In the genomic region with DNA sequence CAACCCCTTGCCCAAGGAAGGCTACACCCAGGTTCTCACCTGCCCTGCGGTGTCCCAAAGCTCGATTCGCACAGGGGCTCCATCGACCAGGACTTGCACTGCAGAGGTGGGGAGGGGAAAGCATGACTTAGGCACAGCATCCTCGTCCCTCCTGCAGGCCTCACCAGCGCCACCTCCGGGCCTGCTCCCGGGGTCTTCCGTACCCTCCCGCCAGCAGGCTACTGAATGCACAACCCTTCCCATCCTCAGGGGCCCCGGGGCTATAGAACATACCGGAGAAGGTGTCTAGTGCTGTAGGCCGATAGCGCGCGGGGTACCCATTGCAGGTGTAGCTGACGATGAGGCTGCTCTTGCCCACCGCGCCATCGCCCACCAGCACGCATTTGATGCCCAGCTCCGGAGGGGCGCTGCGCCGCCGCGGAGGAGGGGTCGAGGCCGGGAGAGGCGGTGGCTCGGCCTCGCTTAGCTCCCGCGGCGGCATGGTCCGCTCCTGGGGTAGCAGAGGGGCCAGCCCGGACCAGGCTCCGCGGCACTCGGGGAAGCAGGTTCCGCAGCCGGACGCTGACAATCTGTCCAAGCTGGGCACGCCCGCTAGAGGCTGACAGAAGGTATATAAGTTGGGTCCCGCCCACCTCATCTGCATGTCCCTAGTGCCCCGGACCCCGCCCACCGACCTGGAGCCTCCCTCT, we compare ENCODE assay signal across 9 mouse cellular contexts. TPM values are rescaled to one million over a fixed set of nuclear protein-coding genes. Genes with fewer than 3 reads are reported as not detected.
DNase-seq lines count a peak whose midpoint lies in the region; ATAC-seq and TF ChIP-seq lines count a peak whose summit lies in the region.
"Had no signal": no experiment of that assay in that cellular context is flagged by ENCODE, and none has a peak within 500 bp of the region (broad histone marks: within the 10 kb centered on the region; RNA-seq: fewer than 3 reads in every experiment).

Gene Rhov, minus strand, starts transcription at position 630 of the 689 bp plus-strand sequence.

- H3K4me2 ChIP-seq in embryonic facial prominence, embryonic 14.5 days (ENCODE audit: low read depth, low read length), result peak within 1 kb of the TSS; percentile 98
- H3K4me2 ChIP-seq in hindbrain, embryonic 11.5 days (replicated peaks; ENCODE audit: low read depth, low read length), result peak within 1 kb of the TSS; percentile 92

- no peak within 1 kb of the TSS for H3K27ac ChIP-seq in ES-Bruce4 (ENCODE audit: insufficient read depth, low read length)
- H3K27ac ChIP-seq in bone marrow macrophage, adult 2 months (ENCODE audit: insufficient read depth, low read depth, low read length), result no peak within 1 kb of the TSS
- no peak within 1 kb of the TSS for H3K27ac ChIP-seq in embryonic facial prominence, embryonic 14.5 days (replicated peaks; ENCODE audit: low read depth, low read length)
- no peak within 1 kb of the TSS for H3K27ac ChIP-seq in hindbrain, embryonic 11.5 days (ENCODE audit: low read depth, low read length)

- H3K9me3 ChIP-seq in ES-Bruce4 (replicated peaks; ENCODE audit: control insufficient read depth, insufficient read depth, low read length, poor library complexity, severe bottlenecking), result no peaks in the 10 kb centered on the region
- no peaks in the 10 kb centered on the region for H3K9me3 ChIP-seq in embryonic facial prominence, embryonic 14.5 days (ENCODE audit: control insufficient read depth, low read length)
- no peaks in the 10 kb centered on the region for H3K9me3 ChIP-seq in hindbrain, embryonic 11.5 days (ENCODE audit: control insufficient read depth, low read length)

- no peak for TF ChIP-seq POLR2A in ES-Bruce4 (IDR thresholded peaks at IDR 0.05; ENCODE audit: insufficient read depth, low read length)
- no peak for TF ChIP-seq POLR2A in bone marrow macrophage, adult 2 months (IDR thresholded peaks at IDR 0.05; ENCODE audit: borderline replicate concordance, low read depth, low read length)

- no peaks in the 10 kb centered on the region for H3K36me3 ChIP-seq in ES-Bruce4 (ENCODE audit: control insufficient read depth, insufficient read depth, low read length, poor library complexity, severe bottlenecking)
- H3K36me3 ChIP-seq in embryonic facial prominence, embryonic 14.5 days (ENCODE audit: control insufficient read depth, insufficient read depth, low read length), result no peaks in the 10 kb centered on the region
- no peaks in the 10 kb centered on the region for H3K36me3 ChIP-seq in hindbrain, embryonic 11.5 days (ENCODE audit: control insufficient read depth, insufficient read depth, low read length)

- no peaks in the 10 kb centered on the region for H3K27me3 ChIP-seq in ES-Bruce4 (ENCODE audit: control insufficient read depth, insufficient read depth, low read length, poor library complexity, severe bottlenecking)
- peaks cover 11% of the 10 kb centered on the region for H3K27me3 ChIP-seq in embryonic facial prominence, embryonic 14.5 days (replicated peaks; ENCODE audit: control insufficient read depth, insufficient read depth, low read length)
- H3K27me3 ChIP-seq in hindbrain, embryonic 11.5 days (ENCODE audit: control insufficient read depth, insufficient read depth, low read length), result peaks cover 7% of the 10 kb centered on the region; the same call in 1 of the 2 replicates

- WGBS in embryonic facial prominence, embryonic 14.5 days, result 1% methylated on average over 37 of the region's 49 CpGs
- under 1% methylated on average over 49 of the region's 49 CpGs for WGBS in hindbrain, embryonic 11.5 days

- DNase-seq in embryonic facial prominence, embryonic 14.5 days (ENCODE audit: low spot score), result peak; percentile 88
- DNase-seq in hindbrain, embryonic 11.5 days (ENCODE audit: low spot score), result peak; percentile 80
- DNase-seq in layer of hippocampus, postnatal 25 days (ENCODE audit: extremely low spot score in 1 of 2, low spot score in 1 of 2), result peak; percentile 39 to 46
- DNase-seq in lung, postnatal 10 days, result peak; percentile 76
- DNase-seq in retina, embryonic 14.5 days (ENCODE audit: low spot score), result peak; percentile 79
- peak; percentile 86 for DNase-seq in urinary bladder, postnatal 14 days (ENCODE audit: low spot score)

- TF ChIP-seq CTCF in ES-Bruce4 (IDR thresholded peaks at IDR 0.05; ENCODE audit: low read depth, low read length), result peak; percentile 47
- no peak for TF ChIP-seq CTCF in bone marrow macrophage, adult 2 months (IDR thresholded peaks at IDR 0.05; ENCODE audit: low read depth, low read length)

- peak within 1 kb of the TSS; percentile 71 for H3K4me3 ChIP-seq in ES-Bruce4 (ENCODE audit: low read depth, low read length)
- H3K4me3 ChIP-seq in bone marrow macrophage, adult 2 months (ENCODE audit: insufficient read depth, low read length), result peak within 1 kb of the TSS; percentile 66
- H3K4me3 ChIP-seq in embryonic facial prominence, embryonic 14.5 days (ENCODE audit: low read depth, low read length), result peak within 1 kb of the TSS; percentile 63
- peak within 1 kb of the TSS; percentile 57 for H3K4me3 ChIP-seq in hindbrain, embryonic 11.5 days (ENCODE audit: low read depth, low read length)

- TF ChIP-seq EP300 in ES-Bruce4 (IDR thresholded peaks at IDR 0.05; ENCODE audit: insufficient read depth, low read depth, low read length), result no peak

- peak; percentile 87 for ATAC-seq in embryonic facial prominence, embryonic 14.5 days (ENCODE audit: low read depth)
- peak; percentile 90 for ATAC-seq in hindbrain, embryonic 11.5 days (ENCODE audit: low FRiP score)

- H3K4me1 ChIP-seq in ES-Bruce4 (ENCODE audit: control insufficient read depth, insufficient read depth, low read length), result no peaks in the 10 kb centered on the region
- H3K4me1 ChIP-seq in bone marrow macrophage, adult 2 months (ENCODE audit: control insufficient read depth, insufficient read depth, low read length), result peaks cover 8% of the 10 kb centered on the region
- no peaks in the 10 kb centered on the region for H3K4me1 ChIP-seq in embryonic facial prominence, embryonic 14.5 days (ENCODE audit: control insufficient read depth, insufficient read depth, low read length)
- 0 out of 2 replicates have a peak, but pooled peaks cover 3% of the 10 kb centered on the region for H3K4me1 ChIP-seq in hindbrain, embryonic 11.5 days (replicated peaks; ENCODE audit: control insufficient read depth, insufficient read depth, low read length)

- H3K9ac ChIP-seq in ES-Bruce4 (ENCODE audit: low read depth, poor library complexity, severe bottlenecking), result 0 out of 2 replicates have a peak within 1 kb of the TSS, but pooled peaks have one; percentile 20
- peak within 1 kb of the TSS; percentile 72 for H3K9ac ChIP-seq in embryonic facial prominence, embryonic 14.5 days (ENCODE audit: low read depth, low read length)
- H3K9ac ChIP-seq in hindbrain, embryonic 11.5 days (ENCODE audit: low read depth, low read length), result peak within 1 kb of the TSS; percentile 63

RNA-seq across cellular contexts. Expression of gene Rhov, which starts in this region (rescaled TPM):
- polyA plus RNA-seq in ES-Bruce4 (2011; ENCODE audit: insufficient read depth, insufficient read length, low read depth, missing spikeins), result 0.36 and 0.78 TPM in 2 replicates
- polyA plus RNA-seq in bone marrow macrophage, adult 2 months (2012; ENCODE audit: insufficient read depth, insufficient read length, missing spikeins), result 2.2 and 2.7 TPM in 2 replicates
- 9.8 and 10.4 TPM in 2 replicates for polyA plus RNA-seq in embryonic facial prominence, embryonic 14.5 days (2014; fragmentation: Nextera tagmentation; extraction: Ambion mirVana)
- 3.1 and 3.5 TPM in 2 replicates for polyA plus RNA-seq in hindbrain, embryonic 11.5 days (2014; fragmentation: Nextera tagmentation; extraction: Ambion mirVana)
- total RNA-seq in layer of hippocampus, postnatal 25 days (2021), result 1 to 10 TPM; 6.3 to 6.9 TPM
- total RNA-seq: heart, adult 18-20 months had no signal

Comparison
In these comparisons a context has a peak if more than half of its experiments do, and no peak if none do; other contexts are left out.
1. H3K9ac ChIP-seq: peak in every context shown above with its lines; median percentile 72 in embryonic facial prominence, embryonic 14.5 days; 63 in hindbrain, embryonic 11.5 days; 20 in ES-Bruce4.